Mouse (Mus musculus) embryonic fibroblast, embryonic 13.5 days (primary cell): ENCODE data around the gene Ficd.

ENCODE experiments used
- CTCF ChIP-seq: IDR thresholded peaks from 2 replicates; pipeline ENCODE4 v1.5.1; 2011; ENCODE audit warnings: mild to moderate bottlenecking, control low read depth, low read length, moderate library complexity, borderline replicate concordance; ENCODE audit not compliant: insufficient read depth
- POLR2A ChIP-seq: IDR thresholded peaks from 2 replicates; pipeline ENCODE4 v1.6.1; 2011; ENCODE audit warnings: low read depth, mild to moderate bottlenecking, control low read depth, low read length, moderate library complexity

- TF ChIP-seq CTCF = no peak
- no peak for TF ChIP-seq POLR2A
Measured at GRCm38 (mm10) chr5:113690866-113691265, 44.7 kb upstream of the Ficd start.
